Comparison of ENCODE assay signal across 13 mouse cellular contexts in the genomic region with DNA sequence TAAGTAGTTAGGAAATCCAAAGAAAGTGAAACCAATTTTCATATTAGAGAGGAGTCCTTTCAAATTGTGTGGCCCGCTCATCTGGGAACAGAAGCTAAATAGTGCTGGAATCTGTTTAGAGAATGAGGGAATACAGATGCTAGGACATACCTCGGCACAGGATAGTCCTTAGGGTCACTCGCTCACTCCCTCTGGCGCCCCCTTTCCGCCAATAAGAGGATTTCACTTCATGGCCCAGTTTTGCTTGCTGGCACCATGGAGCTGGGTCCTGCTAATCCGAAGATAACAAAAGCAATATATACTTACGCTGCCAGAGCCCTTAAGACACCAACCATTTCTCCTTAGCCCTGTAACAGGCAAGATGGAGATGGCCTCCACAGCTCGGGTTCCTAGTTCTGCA. TPM values are rescaled to one million over a fixed set of nuclear protein-coding genes. Genes with fewer than 3 reads are reported as not detected.
DNase-seq lines count a peak whose midpoint lies in the region; ATAC-seq and TF ChIP-seq lines count a peak whose summit lies in the region.
"Had no signal": no experiment of that assay in that cellular context is flagged by ENCODE, and none has a peak within 500 bp of the region (broad histone marks: within the 10 kb centered on the region; RNA-seq: fewer than 3 reads in every experiment).

No protein-coding gene starts in this region.

- intact Hi-C loops in heart, postnatal 10 days (cut with DNase I) = no loop called here

- peak; percentile 15; the same call in 1 of the 2 replicates for TF ChIP-seq CTCF in kidney, postnatal 0 days (IDR thresholded peaks at IDR 0.05; ENCODE audit: low read depth)
- peak; percentile 27; the same call in 1 of the 2 replicates for TF ChIP-seq CTCF in small intestine, adult 2 months (IDR thresholded peaks at IDR 0.05; ENCODE audit: extremely low read depth, insufficient read length, insufficient replicate concordance, low read depth, low read length)

- DNase-seq in kidney, postnatal 0 days (ENCODE audit: low spot score) = no peak
- no peak for DNase-seq in kidney, postnatal 14 days
- DNase-seq in thymus, postnatal 14 days = peak; percentile 8
- DNase-seq in thymus, adult 18-20 months = no peak
- peak; percentile 74 for DNase-seq in R1 (ENCODE audit: low read depth, low spot score)
- no peak for DNase-seq in kidney, adult 8-10 months
- DNase-seq in heart, postnatal 10 days = no peak
- DNase-seq: adrenal gland, postnatal 36 days; cerebellum, adult 18-20 months had no signal

- H3K27ac ChIP-seq in kidney, postnatal 0 days = no peak overlapping the region
- H3K27ac ChIP-seq in small intestine, adult 2 months (ENCODE audit: insufficient read depth, low read depth, low read length) = no peak overlapping the region
- H3K27ac ChIP-seq: forebrain, embryonic 10.5 days; heart, embryonic 15.5 days; macrophage had no signal

- 73% methylated on average over 8 of the region's 8 CpGs for WGBS in kidney, postnatal 0 days
- WGBS in small intestine, adult 2 months = 63% methylated on average over 8 of the region's 8 CpGs

- no peaks in the 10 kb centered on the region for H3K27me3 ChIP-seq in kidney, postnatal 0 days (ENCODE audit: insufficient read depth, low read length)
- H3K27me3 ChIP-seq in small intestine, adult 2 months (ENCODE audit: control insufficient read depth, insufficient read depth, low read length) = no peaks in the 10 kb centered on the region
- H3K27me3 ChIP-seq: heart, embryonic 15.5 days had no signal

- no peak overlapping the region for H3K4me2 ChIP-seq in kidney, postnatal 0 days (ENCODE audit: low read length)
- H3K4me2 ChIP-seq: heart, embryonic 15.5 days had no signal

- no peak overlapping the region for H3K4me3 ChIP-seq in kidney, postnatal 0 days (replicated peaks; ENCODE audit: low read depth, low read length)
- H3K4me3 ChIP-seq in small intestine, adult 2 months (ENCODE audit: low read depth, low read length) = no peak overlapping the region
- H3K4me3 ChIP-seq: forebrain, embryonic 10.5 days; heart, embryonic 15.5 days had no signal

- H3K4me1 ChIP-seq in kidney, postnatal 0 days (replicated peaks; ENCODE audit: insufficient read depth, low read length) = peaks cover 24% of the 10 kb centered on the region
- peaks cover 12% of the 10 kb centered on the region for H3K4me1 ChIP-seq in small intestine, adult 2 months (ENCODE audit: control insufficient read depth, insufficient read depth, insufficient read length, low read length)

- ATAC-seq in kidney, postnatal 0 days (replicated peaks; ENCODE audit: low FRiP score, low read depth) = no peak

- H3K36me3 ChIP-seq in kidney, postnatal 0 days (ENCODE audit: insufficient read depth, low read length) = no peaks in the 10 kb centered on the region
- H3K36me3 ChIP-seq in small intestine, adult 2 months (ENCODE audit: control insufficient read depth, insufficient read depth, low read length) = no peaks in the 10 kb centered on the region
- H3K36me3 ChIP-seq: forebrain, embryonic 10.5 days; heart, embryonic 15.5 days had no signal

- H3K9me3 ChIP-seq in kidney, postnatal 0 days (replicated peaks; ENCODE audit: low read length) = no peaks in the 10 kb centered on the region
- H3K9me3 ChIP-seq: forebrain, embryonic 10.5 days; heart, embryonic 15.5 days had no signal

- no peak overlapping the region for H3K9ac ChIP-seq in kidney, postnatal 0 days (ENCODE audit: low read depth, low read length)
- H3K9ac ChIP-seq: heart, embryonic 15.5 days had no signal

- TF ChIP-seq POLR2A in small intestine, adult 2 months (IDR thresholded peaks at IDR 0.05; ENCODE audit: low read depth, low read length) = no peak

RNA-seq across cellular contexts. Expression of a gene that starts 15.3 kb away (rescaled TPM):
- polyA plus RNA-seq in kidney, postnatal 0 days (2015; fragmentation: Nextera tagmentation; extraction: Ambion mirVana) = 29.8 and 34.5 TPM in 2 replicates
- polyA plus RNA-seq in small intestine, adult 2 months (2012; rRNA removed) = 4.2 and 7.2 TPM in 2 replicates
- total RNA-seq in heart, postnatal 10 days (2021) = 10 to 100 TPM; 37.0 to 37.6 TPM

Comparison
In these comparisons a context has a peak if more than half of its experiments do, and no peak if none do; other contexts are left out.
1. DNase-seq: peak in thymus, postnatal 14 days (single experiment) and R1 (single experiment); none in kidney, postnatal 0 days (single experiment), kidney, postnatal 14 days (single experiment), thymus, adult 18-20 months (0 of 2), kidney, adult 8-10 months (0 of 2) and heart, postnatal 10 days (0 of 2).